Mouse (Mus musculus) granulocyte monocyte progenitor cell, adult 5-6 weeks (primary cell): ENCODE data around the gene Cxcl17. TPM values are rescaled to one million over a fixed set of nuclear protein-coding genes. Genes with fewer than 3 reads are reported as not detected.

Source experiments
- ATAC-seq: replicated peaks from 2 replicates; pipeline ENCODE4 v1.8.0; 2016; ENCODE audit warnings: mild to moderate bottlenecking, moderate TSS enrichment, inconsistent platforms; ENCODE audit not compliant: poor library complexity, severe bottlenecking
- total RNA-seq, 2 experiments: library from RNA; stranded (forward) in 1 of 2; stranded (reverse) in 1 of 2; fragments of 200-712, 200-1000 nt in 1 of 2; fragments of >200 nt in 1 of 2; fragmentation: Nextera tagmentation in 1 of 2; gene quantifications; 2 replicates each; pipeline ENCODE4 v1.2.3; 2014 to 2017

Cxcl17 gene
- total RNA-seq, 2 experiments from 2014 or later: not detected

DNA sequence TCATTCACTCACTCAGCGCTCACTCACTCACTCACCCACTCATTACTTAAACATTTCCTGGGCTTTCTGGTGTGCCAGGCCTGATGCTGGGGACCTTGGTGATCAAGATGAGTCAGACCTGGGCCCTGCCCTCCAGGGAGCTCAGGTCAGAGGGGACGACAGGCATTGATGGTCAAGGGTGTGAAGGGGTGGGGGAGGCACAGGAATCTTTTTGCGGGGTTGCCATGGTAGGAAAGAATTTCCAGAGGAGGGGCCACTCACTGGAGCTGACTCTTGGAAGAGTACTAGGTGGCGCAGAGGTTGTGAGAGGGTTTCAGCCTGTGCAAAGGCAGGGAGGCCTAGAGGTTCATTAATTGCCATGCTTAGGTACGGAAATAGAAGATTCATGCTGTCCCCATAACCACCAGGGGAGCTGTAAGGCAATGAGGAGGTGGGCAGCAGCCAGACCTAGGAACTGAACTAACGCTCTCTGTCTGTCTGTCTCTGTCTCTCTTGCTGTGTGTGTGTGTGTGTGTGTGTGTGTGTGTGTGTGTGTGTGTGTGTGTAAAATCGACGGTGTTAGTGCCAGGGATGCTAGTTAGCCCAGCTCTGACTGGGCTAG lies 35.5 kb downstream of the Cxcl17 start:
- ATAC-seq: no peak

DNA sequence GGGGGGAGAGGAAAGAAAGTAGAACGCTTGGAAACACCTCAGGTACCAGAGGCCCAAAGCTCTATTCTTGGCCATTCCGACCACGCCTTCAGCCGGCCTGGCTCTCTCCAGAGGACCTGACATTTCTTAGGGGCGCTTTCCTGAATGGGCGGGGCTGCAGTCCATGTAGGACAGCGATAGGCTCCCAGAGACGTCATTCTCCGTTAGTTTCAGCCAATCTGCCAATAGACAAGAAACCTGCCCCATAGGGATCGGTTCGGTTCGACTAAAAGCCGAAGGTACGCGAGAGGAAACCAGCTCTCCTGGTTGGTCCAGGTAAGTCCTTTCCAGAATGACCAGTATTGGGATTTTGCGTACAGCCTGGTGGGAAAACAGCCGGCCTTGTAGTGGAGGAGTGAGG lies 36.1 kb downstream of the Cxcl17 start:
- ATAC-seq: no peak

DNA sequence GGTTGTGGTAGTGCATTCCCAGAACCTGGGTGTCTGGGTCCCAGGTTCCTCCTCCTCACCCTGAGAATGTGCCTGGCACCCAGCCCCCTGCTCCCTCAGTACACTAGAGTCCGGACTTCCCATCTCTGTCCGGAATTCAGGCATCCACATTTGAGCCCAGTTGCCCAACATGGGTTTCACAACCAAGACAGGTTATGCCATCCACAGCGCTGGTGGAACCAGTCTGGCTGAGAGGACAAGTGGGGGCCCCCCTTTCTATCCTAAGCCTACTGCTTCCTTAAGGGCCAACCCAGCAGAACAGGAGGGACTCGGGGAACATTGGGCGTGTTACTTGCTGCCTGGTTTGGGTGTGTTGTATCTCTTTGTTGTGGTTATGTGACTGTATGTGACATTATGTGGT lies 40.2 kb downstream of the Cxcl17 start:
- peak; percentile 83 for ATAC-seq

DNA sequence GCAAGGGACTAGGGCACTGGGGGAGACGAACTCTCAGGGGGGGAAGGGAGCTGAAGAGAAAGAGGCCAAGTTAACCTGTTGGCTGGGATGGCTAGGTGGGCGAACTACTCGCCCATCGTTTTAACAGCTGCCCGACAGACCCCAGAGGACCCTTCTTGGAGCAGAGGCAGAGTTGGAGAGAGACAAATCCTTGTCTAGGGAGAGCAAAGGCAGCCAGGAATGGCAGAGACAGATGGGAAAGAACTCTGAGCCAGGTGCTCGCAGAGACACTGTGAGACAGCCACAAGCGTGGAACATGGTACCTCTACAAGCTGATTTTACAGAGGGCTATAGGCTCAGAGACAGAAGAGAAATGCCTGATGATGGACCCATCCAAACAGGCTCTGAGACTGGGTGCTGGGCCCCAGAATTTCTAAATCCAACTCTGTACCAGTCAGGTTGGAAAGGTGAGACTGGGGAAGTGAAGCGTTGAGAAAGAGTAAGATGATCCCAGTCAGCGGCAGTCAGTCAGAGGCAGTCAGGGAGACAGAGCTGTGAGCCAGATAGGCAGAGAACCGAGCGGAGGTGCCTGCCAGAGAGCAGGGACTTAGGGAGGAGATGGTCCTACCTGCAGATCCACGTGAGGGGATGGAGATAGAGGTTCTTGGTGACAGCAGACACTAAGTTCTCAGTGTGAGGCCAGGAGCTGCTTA lies 43.5 kb downstream of the Cxcl17 start, which contains the start of gene Cnfn:
Cnfn (minus strand) TSS at position 667 of the 692 bp plus-strand sequence.
- ATAC-seq: no peak

DNA sequence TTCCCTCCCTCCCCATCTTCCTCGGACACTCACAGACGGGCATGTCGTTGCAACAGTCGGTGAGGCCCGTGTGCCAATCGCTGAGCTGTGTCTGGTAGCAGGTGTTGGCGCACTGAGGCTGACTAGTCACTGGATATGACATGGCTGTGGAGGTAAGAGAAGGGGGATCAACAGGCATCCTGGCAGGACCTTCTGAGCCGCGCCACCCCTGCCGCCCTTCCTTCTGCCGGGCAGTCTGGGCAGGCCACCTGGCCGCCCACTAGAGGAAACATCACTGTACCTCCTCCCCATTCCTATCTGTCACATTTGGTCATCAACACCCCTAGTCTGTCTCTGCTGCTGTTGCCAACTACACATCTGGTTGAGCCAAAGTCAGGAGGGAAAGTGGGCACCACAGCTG lies 44.4 kb downstream of the Cxcl17 start:
- ATAC-seq: no peak

DNA sequence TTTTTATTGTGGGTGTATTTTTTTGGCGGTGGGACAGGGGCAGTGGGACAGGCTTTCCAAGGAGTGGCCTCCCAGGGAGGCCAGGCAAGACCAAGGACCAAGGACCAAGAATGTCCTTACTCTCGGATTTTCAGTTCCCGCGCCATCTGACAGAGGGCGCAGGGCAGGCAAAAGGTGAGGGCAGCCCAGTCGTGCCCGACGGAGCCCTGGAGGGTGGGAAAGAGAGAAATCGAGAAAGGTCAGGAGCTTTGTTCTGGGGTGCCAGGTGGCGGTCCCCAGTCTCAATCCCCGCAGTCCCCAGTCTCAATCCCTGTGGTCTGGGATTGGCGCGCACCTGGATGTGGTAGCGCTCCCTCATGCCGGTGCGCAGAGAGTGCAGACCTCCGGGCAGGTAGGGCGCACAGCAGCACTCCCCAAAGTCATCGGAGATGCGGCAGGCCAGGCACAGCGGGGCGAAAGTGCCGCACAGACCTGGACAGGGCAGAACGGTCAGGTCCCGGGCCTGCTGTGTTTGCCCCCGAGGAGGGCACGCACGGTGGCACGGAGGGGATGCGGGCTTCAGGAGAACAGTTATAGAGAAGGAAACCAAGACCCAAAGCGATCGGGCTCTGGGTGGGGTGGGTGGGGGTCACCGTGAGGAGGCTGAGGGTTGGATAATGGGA lies 44.9 kb downstream of the Cxcl17 start:
- ATAC-seq: no peak; the same call in 1 of the 2 replicates

DNA sequence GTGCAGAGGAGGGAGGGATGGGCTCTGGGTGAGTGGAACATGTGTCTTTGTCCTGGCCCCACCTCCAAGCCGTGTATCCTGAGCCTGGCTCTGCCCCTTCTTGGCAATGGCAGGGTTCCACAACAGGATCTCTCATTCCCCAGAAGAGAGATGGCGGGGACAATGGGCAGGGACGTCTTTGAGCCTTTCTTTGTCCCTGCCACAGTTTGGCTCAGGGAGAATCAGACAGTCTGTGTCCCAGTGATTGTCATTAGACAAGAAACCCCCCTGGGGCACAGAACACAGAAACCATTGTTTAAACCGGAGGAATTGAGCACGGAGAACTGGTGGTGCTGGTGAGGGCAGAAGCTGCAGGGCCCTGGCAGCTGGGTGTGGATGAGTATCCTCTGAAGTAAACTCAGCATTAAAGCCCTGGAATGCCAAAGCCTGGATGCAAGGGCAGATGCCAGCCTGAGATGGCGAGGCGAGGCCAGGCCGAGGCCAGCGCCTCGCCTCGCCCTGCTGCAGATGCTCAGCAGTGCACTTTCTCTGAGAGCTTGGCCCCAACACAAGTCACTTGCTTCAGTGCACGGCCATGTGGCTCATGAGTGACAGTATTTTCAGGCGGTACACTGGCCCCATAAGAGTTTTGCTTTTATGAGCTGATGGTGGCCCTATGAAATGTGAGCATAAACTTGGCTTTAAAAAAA lies 46.6 kb downstream of the Cxcl17 start:
- ATAC-seq: no peak

DNA sequence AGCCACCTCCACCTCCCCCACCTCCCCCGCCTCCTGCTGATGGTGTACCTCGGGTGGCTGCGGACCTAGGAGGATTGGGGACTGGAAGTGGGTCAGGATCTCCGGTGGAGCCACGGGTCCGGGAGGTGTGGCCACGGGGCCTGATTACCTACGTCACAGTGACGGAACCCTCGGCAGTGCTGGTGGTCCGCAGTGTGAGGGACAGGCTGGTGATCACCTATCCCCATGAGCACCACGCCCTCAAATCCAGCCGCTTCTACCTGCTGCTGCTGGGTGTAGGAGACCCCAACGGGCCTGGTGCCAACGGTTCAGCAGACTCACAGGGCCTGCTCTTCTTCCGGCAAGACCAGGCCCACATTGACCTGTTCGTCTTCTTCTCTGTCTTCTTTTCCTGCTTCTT lies 49.1 kb downstream of the Cxcl17 start:
- ATAC-seq: no peak

DNA sequence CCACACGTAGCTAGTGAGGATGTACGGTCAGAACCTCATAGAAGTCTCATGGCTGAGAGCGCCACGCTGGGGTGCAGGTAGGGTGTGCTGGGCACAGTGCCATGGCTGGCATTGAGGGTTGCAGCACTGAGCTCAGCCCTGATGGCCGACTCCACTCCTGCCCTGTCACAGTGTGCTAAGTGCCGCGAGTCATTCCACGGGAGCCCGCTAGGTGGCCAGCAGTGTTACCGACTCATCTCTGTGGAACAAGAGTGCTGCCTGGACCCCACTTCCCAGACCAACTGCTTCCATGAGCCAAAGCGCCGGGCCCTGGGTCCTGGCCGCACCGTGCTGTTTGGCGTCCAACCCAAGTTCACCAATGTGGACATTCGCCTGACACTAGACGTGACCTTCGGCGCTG lies 49.5 kb downstream of the Cxcl17 start:
- ATAC-seq: no peak

DNA sequence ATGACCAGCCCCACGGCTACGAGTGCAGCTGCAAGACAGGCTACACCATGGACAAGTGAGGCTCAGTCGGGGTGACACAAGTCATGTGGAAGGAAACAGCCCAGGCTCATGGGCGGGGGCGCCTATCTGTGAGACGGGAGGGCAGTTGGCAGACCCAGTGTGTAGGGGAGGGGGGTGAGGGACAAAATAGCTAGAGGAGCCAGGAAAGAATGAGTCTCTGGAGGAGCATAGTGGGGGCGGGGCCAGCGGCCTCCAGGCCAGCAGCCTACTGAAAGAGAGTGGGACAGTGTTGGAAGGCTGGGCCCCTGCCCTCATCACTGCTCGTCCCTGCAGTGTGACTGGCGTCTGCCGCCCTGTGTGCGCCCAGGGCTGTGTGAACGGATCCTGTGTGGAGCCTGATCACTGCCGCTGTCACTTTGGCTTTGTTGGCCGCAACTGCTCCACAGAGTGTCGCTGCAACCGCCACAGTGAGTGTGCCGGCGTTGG lies 53.9 kb downstream of the Cxcl17 start:
- ATAC-seq: no peak

Other genes starting within 250 kb of the Cxcl17 start
- gene Pou2f2, start 233.2 kb downstream of the Cxcl17 start, total RNA-seq (2014; fragmentation: Nextera tagmentation): 18.4 and 26.6 TPM in 2 replicates
- gene Pou2f2, start 233.2 kb downstream of the Cxcl17 start, total RNA-seq (2017): 5.0 and 5.1 TPM in 2 replicates
- gene Dedd2, start 192.3 kb downstream of the Cxcl17 start, total RNA-seq (2014; fragmentation: Nextera tagmentation): 13.5 and 22.0 TPM in 2 replicates
- 16.9 and 18.4 TPM in 2 replicates for gene Dedd2, start 192.3 kb downstream of the Cxcl17 start, total RNA-seq (2017)
- gene Zfp526, start 191.5 kb downstream of the Cxcl17 start, total RNA-seq (2014; fragmentation: Nextera tagmentation): 9.8 and 10.0 TPM in 2 replicates
- gene Zfp526, start 191.5 kb downstream of the Cxcl17 start, total RNA-seq (2017): 4.9 and 5.2 TPM in 2 replicates
- 76.4 and 110 TPM in 2 replicates for gene Gsk3a, start 175.0 kb downstream of the Cxcl17 start, total RNA-seq (2014; fragmentation: Nextera tagmentation)
- gene Gsk3a, start 175.0 kb downstream of the Cxcl17 start, total RNA-seq (2017): 41.8 and 45.8 TPM in 2 replicates
- 10.5 and 10.7 TPM in 2 replicates for gene Erf, start 162.1 kb downstream of the Cxcl17 start, total RNA-seq (2014; fragmentation: Nextera tagmentation)
- 5.3 and 6.0 TPM in 2 replicates for gene Erf, start 162.1 kb downstream of the Cxcl17 start, total RNA-seq (2017)
- 130 and 136 TPM in 2 replicates for gene Cic, start 145.2 kb downstream of the Cxcl17 start, total RNA-seq (2014; fragmentation: Nextera tagmentation)
- 25.1 and 31.3 TPM in 2 replicates for gene Cic, start 145.2 kb downstream of the Cxcl17 start, total RNA-seq (2017)
- 17.2 and 41.6 TPM in 2 replicates for gene Pafah1b3, start 114.9 kb downstream of the Cxcl17 start, total RNA-seq (2014; fragmentation: Nextera tagmentation)
- 16.1 and 17.4 TPM in 2 replicates for gene Pafah1b3, start 114.9 kb downstream of the Cxcl17 start, total RNA-seq (2017)
- gene Prr19, start 111.5 kb downstream of the Cxcl17 start, total RNA-seq (2014; fragmentation: Nextera tagmentation): not detected in 2 replicates
- not detected in 2 replicates for gene Prr19, start 111.5 kb downstream of the Cxcl17 start, total RNA-seq (2017)
- gene Tmem145, start 106.8 kb downstream of the Cxcl17 start, total RNA-seq (2014; fragmentation: Nextera tagmentation): not detected in 2 replicates
- not detected in 2 replicates for gene Tmem145, start 106.8 kb downstream of the Cxcl17 start, total RNA-seq (2017)
- gene Megf8, start 95.7 kb downstream of the Cxcl17 start, total RNA-seq (2014; fragmentation: Nextera tagmentation): 3.1 and 5.0 TPM in 2 replicates
- gene Megf8, start 95.7 kb downstream of the Cxcl17 start, total RNA-seq (2017): 3.2 and 4.0 TPM in 2 replicates
- not detected in 2 replicates for gene Cnfn, start 43.2 kb downstream of the Cxcl17 start, total RNA-seq (2014; fragmentation: Nextera tagmentation)
- gene Cnfn, start 43.2 kb downstream of the Cxcl17 start, total RNA-seq (2017): not detected in 2 replicates
- 10.7 and 27.1 TPM in 2 replicates for gene Lipe, start 14.2 kb downstream of the Cxcl17 start, total RNA-seq (2014; fragmentation: Nextera tagmentation)
- 6.1 and 6.2 TPM in 2 replicates for gene Lipe, start 14.2 kb downstream of the Cxcl17 start, total RNA-seq (2017)
- 30.3 and 43.8 TPM in 2 replicates for gene Ceacam1, start 64.7 kb upstream of the Cxcl17 start, total RNA-seq (2014; fragmentation: Nextera tagmentation)
- gene Ceacam1, start 64.7 kb upstream of the Cxcl17 start, total RNA-seq (2017): 15.8 and 18.5 TPM in 2 replicates
- gene Ceacam2, start 127.0 kb upstream of the Cxcl17 start, total RNA-seq (2014; fragmentation: Nextera tagmentation): not detected in 2 replicates
- not detected in 2 replicates for gene Ceacam2, start 127.0 kb upstream of the Cxcl17 start, total RNA-seq (2017)
- gene Erich4, start 203.0 kb upstream of the Cxcl17 start, total RNA-seq (2014; fragmentation: Nextera tagmentation): not detected in 2 replicates
- gene Erich4, start 203.0 kb upstream of the Cxcl17 start, total RNA-seq (2017): not detected in 2 replicates
- 36.0 and 41.9 TPM in 2 replicates for gene Dmac2, start 206.5 kb upstream of the Cxcl17 start, total RNA-seq (2014; fragmentation: Nextera tagmentation)
- gene Dmac2, start 206.5 kb upstream of the Cxcl17 start, total RNA-seq (2017): 35.6 and 39.0 TPM in 2 replicates
- 18.7 and 26.1 TPM in 2 replicates for gene B3gnt8, start 213.8 kb upstream of the Cxcl17 start, total RNA-seq (2014; fragmentation: Nextera tagmentation)
- 14.6 and 22.9 TPM in 2 replicates for gene B3gnt8, start 213.8 kb upstream of the Cxcl17 start, total RNA-seq (2017)
- gene Bckdha, start 246.1 kb upstream of the Cxcl17 start, total RNA-seq (2014; fragmentation: Nextera tagmentation): 42.3 and 76.3 TPM in 2 replicates
- 59.8 and 64.6 TPM in 2 replicates for gene Bckdha, start 246.1 kb upstream of the Cxcl17 start, total RNA-seq (2017)
- 84.1 and 154 TPM in 2 replicates for gene Exosc5, start 246.3 kb upstream of the Cxcl17 start, total RNA-seq (2014; fragmentation: Nextera tagmentation)
- 73.1 and 81.3 TPM in 2 replicates for gene Exosc5, start 246.3 kb upstream of the Cxcl17 start, total RNA-seq (2017)